Mouse (Mus musculus): ENCODE results near the gene Olfr639.
"Not testable (repeated sequence)": the region's sequence is repeated elsewhere in the genome, so short reads cannot be mapped to it uniquely, and the experiment has no call there.

Olfr639 gene

DNA sequence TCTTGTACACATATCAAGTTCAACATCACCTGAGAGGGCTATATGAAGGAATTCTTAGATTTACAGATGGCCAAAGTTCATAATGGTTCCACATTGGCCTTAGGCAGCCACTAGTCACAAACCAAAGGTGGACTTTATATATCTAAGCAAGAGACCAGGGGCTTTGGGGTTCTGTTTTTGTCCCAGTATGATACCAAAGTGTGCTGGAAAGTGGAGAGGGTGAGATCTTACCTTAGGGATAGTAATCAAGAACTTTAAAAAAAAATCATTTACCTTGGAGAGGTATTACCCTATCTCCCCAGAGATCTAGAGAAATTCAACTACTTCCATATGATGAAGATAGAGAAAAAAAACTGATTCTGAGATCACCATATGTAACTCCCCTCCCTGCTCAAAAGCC, at the start of gene Olfr639:
TSS of gene Olfr639 (minus strand) at position 101 of the 400 bp plus-strand sequence.
- DNase-seq, result no peak

- no peak for DNase-seq
Observed at GRCm38 (mm10) chr7:104061345-104061744, 44.2 kb upstream of the Olfr639 start, which contains the start of gene 4930516K23Rik. 4930516K23Rik (minus strand) TSS chr7:104061445.

GRCm38 (mm10) chr7:104059215-104059614, 42.1 kb upstream of the Olfr639 start:
- DNase-seq, result no peak

DNA sequence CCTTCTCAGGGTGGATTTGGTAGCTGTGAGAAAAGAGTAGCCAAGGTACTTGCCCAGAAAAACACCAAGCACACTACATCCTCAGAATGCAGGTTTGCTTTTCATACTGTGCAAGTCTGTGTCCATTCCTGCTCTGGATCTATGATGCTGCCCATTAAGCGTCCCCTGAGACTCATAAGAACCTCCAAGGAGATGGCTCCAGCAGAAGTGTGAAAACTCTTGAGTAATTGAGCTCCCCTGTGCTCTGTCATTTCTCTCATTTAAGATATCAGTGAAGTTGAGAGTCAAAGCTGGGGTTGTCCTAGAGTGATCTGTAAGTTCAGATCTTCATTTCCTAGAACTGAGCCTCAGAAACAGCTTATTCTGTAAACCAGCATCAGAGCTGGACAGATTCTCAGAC, 35.5 kb upstream of the Olfr639 start, which contains the start of gene Olfr642:
TSS of gene Olfr642 (minus strand) at position 101 of the 400 bp plus-strand sequence.
- no peak for DNase-seq

GRCm38 (mm10) chr7:104050745-104051144, 33.6 kb upstream of the Olfr639 start:
- DNase-seq, result no peak

DNA sequence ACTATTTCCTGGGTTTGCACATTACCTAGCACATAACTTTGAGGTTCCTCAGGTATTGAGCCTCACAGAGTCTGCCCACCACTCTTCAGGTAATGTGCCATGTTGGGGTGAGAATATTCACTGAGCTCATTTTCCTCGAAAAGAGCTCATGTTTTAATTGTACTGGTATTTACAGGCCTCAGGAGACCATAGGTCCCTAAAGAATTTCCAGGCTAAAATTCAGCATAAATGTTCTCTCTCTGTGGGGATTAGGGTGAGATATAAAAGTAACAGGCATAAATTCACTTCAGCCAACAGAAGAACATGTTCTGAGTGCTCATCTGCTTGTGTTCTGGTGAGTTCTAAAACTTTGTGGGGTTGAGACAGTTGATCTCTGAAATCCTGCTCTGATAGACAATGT, 18.0 kb upstream of the Olfr639 start, which contains the start of gene Olfr641:
TSS of gene Olfr641 (plus strand) at position 301 of the 400 bp plus-strand sequence.
- no peak for DNase-seq

DNA sequence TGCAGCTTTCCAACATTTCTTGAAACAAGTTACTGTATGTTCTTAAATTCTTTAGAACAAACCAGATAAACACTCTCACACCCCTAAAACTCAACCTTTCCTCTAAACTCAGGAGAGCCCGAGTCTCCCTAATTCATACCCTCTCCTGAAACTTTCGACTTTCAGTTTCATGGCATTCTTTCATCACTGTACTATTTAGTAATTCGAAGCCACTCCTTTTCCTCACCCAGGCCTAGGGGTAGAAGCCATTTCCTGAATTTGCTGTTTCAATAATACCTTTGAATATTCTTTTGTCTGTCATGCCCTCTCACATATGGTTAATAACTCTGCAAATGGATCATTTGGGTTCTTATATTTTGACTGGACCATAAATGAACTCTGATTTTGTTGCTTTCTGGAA, 9.9 kb upstream of the Olfr639 start:
- no peak for DNase-seq

DNA sequence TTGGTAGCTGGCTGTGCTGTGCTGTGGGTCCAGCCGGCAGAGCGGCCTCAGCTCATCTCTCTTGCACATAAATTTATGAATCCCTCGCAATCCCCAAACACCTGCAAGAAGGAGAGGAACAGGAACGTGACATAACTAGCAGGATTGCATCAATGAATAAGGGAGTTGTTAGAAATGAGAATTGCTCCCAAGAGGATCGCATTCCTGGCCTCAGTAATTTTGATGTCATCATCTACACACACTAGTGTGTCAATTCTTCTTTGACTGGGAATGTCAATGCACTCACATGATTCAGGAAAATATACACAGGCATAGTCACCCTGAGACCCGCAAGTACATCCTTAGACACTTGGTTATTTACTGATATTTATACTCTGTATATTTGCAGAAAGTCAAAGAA, 8.4 kb upstream of the Olfr639 start, which contains the start of gene Olfr640:
TSS of gene Olfr640 (minus strand) at position 101 of the 400 bp plus-strand sequence.
- no peak for DNase-seq

DNA sequence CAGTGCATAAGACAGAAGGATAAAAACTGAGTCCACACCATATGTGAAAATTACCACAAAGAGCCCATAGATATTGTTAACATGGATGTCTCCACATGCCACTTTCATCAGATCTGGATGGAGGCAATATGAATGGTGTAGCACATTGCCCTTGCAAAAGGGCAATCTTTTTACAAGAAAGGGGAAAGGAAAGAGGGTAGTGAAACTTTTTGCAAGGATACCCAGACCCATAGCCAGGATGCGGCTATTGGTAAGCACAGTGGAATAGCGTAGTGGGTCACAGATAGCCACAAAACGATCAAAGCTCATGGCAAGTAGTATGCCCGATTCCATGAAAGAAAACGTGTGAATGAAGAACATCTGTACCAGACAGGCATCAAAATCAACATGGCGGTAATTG, 4.5 kb upstream of the Olfr639 start:
- no peak for DNase-seq

GRCm38 (mm10) chr7:104018953-104019352, 1.9 kb upstream of the Olfr639 start:
- DNase-seq, result no peak

DNA sequence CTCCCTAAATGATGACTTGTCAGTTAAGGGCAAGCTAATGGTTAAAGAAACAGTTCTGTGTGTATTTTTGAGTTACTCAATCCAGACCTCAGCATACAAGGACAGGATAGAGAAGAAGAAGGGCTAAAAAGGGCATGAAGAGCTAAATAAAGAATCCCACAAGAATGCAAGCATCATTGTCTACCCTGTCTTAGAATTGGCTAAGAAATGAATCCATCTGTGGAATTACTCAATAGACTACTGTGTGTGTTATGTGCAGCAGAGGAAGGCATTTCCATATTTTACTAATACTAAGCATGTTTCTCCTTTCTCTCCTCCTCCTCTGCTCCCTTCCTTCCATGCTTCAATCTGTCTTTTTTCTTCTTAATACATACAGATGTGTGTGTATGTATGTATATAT, 18.0 kb downstream of the Olfr639 start:
- DNase-seq, result no peak

DNA sequence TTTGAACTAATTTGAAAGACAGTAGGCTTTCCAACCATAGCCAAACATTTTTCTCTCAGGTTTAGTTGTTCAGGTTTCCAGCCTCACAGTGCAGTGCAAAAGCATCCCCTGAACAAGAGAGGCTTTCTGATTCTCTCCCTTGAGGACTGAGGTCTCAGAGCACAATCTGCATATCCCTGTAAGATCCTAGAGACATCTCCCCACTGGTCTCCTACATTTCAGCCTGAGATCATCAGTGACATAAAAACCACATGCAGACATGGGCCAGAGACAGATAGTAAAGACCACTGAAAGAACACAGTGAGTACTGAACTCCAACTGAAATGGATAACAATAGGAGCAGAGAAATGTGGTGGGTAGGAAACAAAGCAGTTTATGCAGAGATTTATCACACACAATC, 18.7 kb downstream of the Olfr639 start, which contains the start of gene Olfr638:
TSS of gene Olfr638 (plus strand) at position 301 of the 400 bp plus-strand sequence.
- no peak for DNase-seq

DNA sequence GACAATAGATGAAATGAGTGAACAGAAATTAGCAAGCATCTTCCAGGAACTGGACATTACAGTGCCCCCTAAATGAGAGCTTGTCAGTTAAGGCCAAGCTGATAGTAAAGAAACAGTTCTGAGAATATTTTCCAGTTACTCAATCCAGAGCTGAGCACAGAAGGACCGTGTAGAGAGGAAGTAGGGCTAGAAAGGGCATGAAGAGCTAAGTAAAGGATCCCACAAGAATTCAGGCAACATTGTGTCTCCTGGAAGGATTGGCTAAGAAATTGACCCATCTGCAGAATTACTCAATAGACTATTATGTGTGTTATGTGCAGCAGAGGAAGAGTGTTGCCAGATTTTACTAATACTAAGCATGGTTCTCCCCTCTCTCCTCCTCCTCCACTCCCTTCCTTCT, 45.3 kb downstream of the Olfr639 start:
- DNase-seq, result no peak

DNA sequence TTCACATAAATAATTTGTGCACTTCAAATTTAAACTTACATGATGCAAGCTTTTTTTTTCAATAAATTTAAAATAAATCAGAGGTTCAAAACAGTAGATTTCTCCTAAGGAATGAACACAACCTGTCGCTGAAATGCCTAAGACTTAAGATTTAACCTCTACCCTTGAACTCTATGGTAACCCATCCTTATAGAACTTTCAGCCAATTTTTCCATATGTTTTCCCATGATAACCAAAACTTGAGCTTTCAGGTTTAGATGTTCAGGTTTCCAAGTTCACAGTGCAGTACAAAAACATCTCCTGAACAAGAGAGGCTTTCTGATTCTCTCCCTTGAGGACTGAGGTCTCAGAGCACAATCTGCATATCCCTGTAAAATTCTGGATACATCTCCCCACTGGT, 46.3 kb downstream of the Olfr639 start, which contains the start of gene Olfr635:
TSS of gene Olfr635 (plus strand) at position 301 of the 400 bp plus-strand sequence.
- DNase-seq, result no peak

GRCm38 (mm10) chr7:103966873-103967272, 50.2 kb downstream of the Olfr639 start:
- DNase-seq, result not testable (repeated sequence)

All from kidney, adult 18-20 months (tissue).